Mouse (Mus musculus) hindbrain, embryonic 11.5 days (tissue): Measurements from ENCODE around the gene Asna1. TPM values are rescaled to one million over a fixed set of nuclear protein-coding genes. Genes with fewer than 3 reads are reported as not detected.

Experiments used
- ATAC-seq: fragments of 200-750 bp; cut with Nextera tagmentation; 2 replicates; pipeline ENCODE4 v1.8.0; 2017; ENCODE audit warnings: mild to moderate bottlenecking, moderate TSS enrichment, moderate library complexity; ENCODE audit not compliant: low FRiP score
- DNase-seq: peaks from one replicate; pipeline ENCODE4 v3.0.0-alpha.2; 2015; ENCODE audit warnings: low spot score
- H3K27ac ChIP-seq: fragments of 300-500 bp; sonication (generic); 2 replicates; pipeline ENCODE4 v1.5.1; 2014; ENCODE audit warnings: mild to moderate bottlenecking, low read depth, low read length
- H3K27me3 ChIP-seq: fragments of 300-500 bp; sonication (generic); 2 replicates; pipeline ENCODE4 v1.6.1; 2014; ENCODE audit warnings: mild to moderate bottlenecking, low read length, moderate library complexity, mixed read lengths; ENCODE audit not compliant: control insufficient read depth, insufficient read depth
- H3K36me3 ChIP-seq: fragments of 300-500 bp; sonication (generic); 2 replicates; pipeline ENCODE4 v1.6.1; 2014; ENCODE audit warnings: mild to moderate bottlenecking, low read length, moderate library complexity, mixed read lengths; ENCODE audit not compliant: control insufficient read depth, insufficient read depth
- H3K4me1 ChIP-seq: fragments of 300-500 bp; sonication (generic); replicated peaks from 2 replicates; pipeline ENCODE4 v1.6.1; 2014; ENCODE audit warnings: low read length, mixed read lengths; ENCODE audit not compliant: control insufficient read depth, insufficient read depth
- H3K4me2 ChIP-seq: fragments of 300-500 bp; sonication (generic); replicated peaks from 2 replicates; pipeline ENCODE4 v1.6.1; 2014; ENCODE audit warnings: mild to moderate bottlenecking, low read depth, low read length
- H3K4me3 ChIP-seq: fragments of 300-500 bp; sonication (generic); 2 replicates; pipeline ENCODE4 v1.5.1; 2014; ENCODE audit warnings: low read depth, low read length
- H3K9ac ChIP-seq: fragments of 300-500 bp; sonication (generic); 2 replicates; pipeline ENCODE4 v1.6.1; 2014; ENCODE audit warnings: low read depth, low read length
- H3K9me3 ChIP-seq: fragments of 300-500 bp; sonication (generic); 2 replicates; pipeline ENCODE4 v1.6.1; 2016; ENCODE audit warnings: low read length; ENCODE audit not compliant: control insufficient read depth
- WGBS: fragments of 180-500 bp; shearing (Covaris S2); extraction: QIAGEN DNeasy Blood & Tissue Kit; methylation state at CpG from one replicate; pipeline ENCODE4 v1.1.7; 2014; 5-methylcytosine and 5-hydroxymethylcytosine counted together
- polyA plus RNA-seq: library from polyadenylated mRNA; unstranded; fragments of >200 nt; fragmentation: Nextera tagmentation; extraction: Ambion mirVana; gene quantifications from 2 replicates; pipeline ENCODE4 v1.2.1, GENCODE M21; 2014

The Asna1 gene
- polyA plus RNA-seq, 1 experiment from 2014 or later: 134 TPM

- DNase-seq (peak; percentile 88), ATAC-seq (peak; percentile 67)
- peak within 1 kb of the TSS; percentile 63 for H3K27ac ChIP-seq
- H3K9me3 ChIP-seq: no peaks in the 10 kb centered on the region
- H3K4me3 ChIP-seq: peak within 1 kb of the TSS; percentile 89
- H3K4me2 ChIP-seq: peak within 1 kb of the TSS; percentile 85
- 0 out of 2 replicates have a peak, but pooled peaks cover 2% of the 10 kb centered on the region for H3K36me3 ChIP-seq
- peaks cover 15% of the 10 kb centered on the region for H3K4me1 ChIP-seq
- WGBS: under 1% methylated on average over 56 of the region's 56 CpGs
- H3K27me3 ChIP-seq: no peaks in the 10 kb centered on the region
- H3K9ac ChIP-seq: peak within 1 kb of the TSS; percentile 97
Observed at GRCm38 (mm10) chr8:84969241-84970134, 55.6 kb downstream of the Asna1 start, which contains the start of the genes Gm49661, Prdx2 and Rnaseh2a. TSS of gene Gm49661 (minus strand) at chr8:84969433. TSS of gene Prdx2 (plus strand) at chr8:84969587. TSS of gene Rnaseh2a (minus strand) at chr8:84969767.

GRCm38 (mm10) chr8:84968650-84969049 lies 56.4 kb downstream of the Asna1 start:
- Histone ChIP-seq H3K36me3 (0 out of 2 replicates have a peak, but pooled peaks cover 2% of the 10 kb centered on the region), H3K9ac (peak overlapping the region; percentile 97), H3K4me3 (peak overlapping the region; percentile 89), H3K27me3 (no peaks in the 10 kb centered on the region), H3K9me3 (no peaks in the 10 kb centered on the region), H3K4me2 (peak overlapping the region; percentile 85), H3K27ac (peak overlapping the region; percentile 63; the same call in 1 of the 2 replicates), H3K4me1 (peaks cover 15% of the 10 kb centered on the region)
- DNase-seq (peak; percentile 14), ATAC-seq (no peak)
- WGBS: 39% methylated on average over 2 of the region's 2 CpGs

Other genes starting within 250 kb of the Asna1 start
- 2.4 and 3.0 TPM in 2 replicates for gene Nfix, start 224.9 kb downstream of the Asna1 start, polyA plus RNA-seq
- 6.2 and 7.1 TPM in 2 replicates for gene Dand5, start 202.5 kb downstream of the Asna1 start, polyA plus RNA-seq
- gene Gadd45gip1, start 193.8 kb downstream of the Asna1 start, polyA plus RNA-seq: 36.0 and 37.2 TPM in 2 replicates
- 88.6 and 91.3 TPM in 2 replicates for gene Rad23a, start 184.6 kb downstream of the Asna1 start, polyA plus RNA-seq
- gene Calr, start 178.3 kb downstream of the Asna1 start, polyA plus RNA-seq: 837 and 845 TPM in 2 replicates
- gene Farsa, start 168.3 kb downstream of the Asna1 start, polyA plus RNA-seq: 89.6 and 91.4 TPM in 2 replicates
- 51.1 and 57.8 TPM in 2 replicates for gene Syce2, start 153.2 kb downstream of the Asna1 start, polyA plus RNA-seq
- 29.2 and 30.5 TPM in 2 replicates for gene Gcdh, start 131.4 kb downstream of the Asna1 start, polyA plus RNA-seq
- gene Klf1, start 123.4 kb downstream of the Asna1 start, polyA plus RNA-seq: 12.0 and 14.8 TPM in 2 replicates
- gene Dnase2a, start 116.7 kb downstream of the Asna1 start, polyA plus RNA-seq: 5.8 and 6.4 TPM in 2 replicates
- 10.2 and 11.4 TPM in 2 replicates for gene Mast1, start 87.9 kb downstream of the Asna1 start, polyA plus RNA-seq
- gene Rtbdn, start 78.3 kb downstream of the Asna1 start, polyA plus RNA-seq: 0.14 TPM in 1 of 2 replicates, not detected in the other
- not detected in 2 replicates for gene Gm49661, start 55.8 kb downstream of the Asna1 start, polyA plus RNA-seq
- gene Prdx2, start 55.7 kb downstream of the Asna1 start, polyA plus RNA-seq: 1,367 and 1,409 TPM in 2 replicates
- 98.5 and 104 TPM in 2 replicates for gene Rnaseh2a, start 55.5 kb downstream of the Asna1 start, polyA plus RNA-seq
- 6.2 and 6.4 TPM in 2 replicates for gene Junb, start 46.6 kb downstream of the Asna1 start, polyA plus RNA-seq
- 9.5 and 10.3 TPM in 2 replicates for gene Hook2, start 34.7 kb downstream of the Asna1 start, polyA plus RNA-seq
- not detected in 2 replicates for gene Best2, start 10.8 kb downstream of the Asna1 start, polyA plus RNA-seq
- 180 and 186 TPM in 2 replicates for gene Trir, start 1.5 kb upstream of the Asna1 start, polyA plus RNA-seq
- 18.8 and 24.6 TPM in 2 replicates for gene Tnpo2, start 11.6 kb upstream of the Asna1 start, polyA plus RNA-seq
- 27.2 and 27.4 TPM in 2 replicates for gene Fbxw9, start 34.8 kb upstream of the Asna1 start, polyA plus RNA-seq
- gene Gm5741, start 42.7 kb upstream of the Asna1 start, polyA plus RNA-seq: not detected in 2 replicates
- 66.4 and 67.8 TPM in 2 replicates for gene Dhps, start 46.5 kb upstream of the Asna1 start, polyA plus RNA-seq
- 116 and 123 TPM in 2 replicates for gene Wdr83os, start 55.5 kb upstream of the Asna1 start, polyA plus RNA-seq
- 52.6 and 55.9 TPM in 2 replicates for gene Wdr83, start 56.0 kb upstream of the Asna1 start, polyA plus RNA-seq
- 16.7 and 16.9 TPM in 2 replicates for gene Man2b1, start 58.0 kb upstream of the Asna1 start, polyA plus RNA-seq
- gene Zfp791, start 97.8 kb upstream of the Asna1 start, polyA plus RNA-seq: 1.0 and 1.2 TPM in 2 replicates
- gene Cks1brt, start 126.6 kb upstream of the Asna1 start, polyA plus RNA-seq: not detected in 2 replicates
- not detected in 2 replicates for gene Olfr371, start 200.7 kb upstream of the Asna1 start, polyA plus RNA-seq